Mouse (Mus musculus) cerebellum, adult 2 months (tissue): ENCODE data around the gene Avpr1b.

Experiments
- CTCF ChIP-seq: fragments of 200-500 bp; IDR thresholded peaks from 2 replicates; pipeline ENCODE4 v1.5.1; 2011; ENCODE audit warnings: low read depth, mild to moderate bottlenecking, control low read depth, low read length, moderate library complexity, borderline replicate concordance; ENCODE audit not compliant: insufficient read depth
- POLR2A ChIP-seq: fragments of 200-500 bp; IDR thresholded peaks from 2 replicates; pipeline ENCODE4 v1.6.1; 2011; ENCODE audit warnings: low read length, control low read depth, borderline replicate concordance; ENCODE audit not compliant: insufficient read depth

- TF ChIP-seq POLR2A (no peak), CTCF (no peak)
Observed at GRCm38 (mm10) chr1:131573721-131574120, 25.3 kb upstream of the Avpr1b start.
